Mouse (Mus musculus) liver, postnatal 0 days (tissue): ENCODE data around the gene Drd3.

Source experiments
- CTCF ChIP-seq: sonication (generic); IDR thresholded peaks from 2 replicates; pipeline ENCODE4 v1.5.1; 2016; ENCODE audit warnings: antibody characterized with exemption, low read depth
- EP300 ChIP-seq: IDR thresholded peaks from 2 replicates; pipeline ENCODE4 v1.6.1; 2016; ENCODE audit warnings: antibody characterized with exemption, low read depth, mild to moderate bottlenecking

GRCm38 (mm10) chr16:43804364-43804763, 50.5 kb downstream of the Drd3 start:
- TF ChIP-seq CTCF (no peak), EP300 (no peak)
